In genomic region chr7:122346251-122347242, GRCm38 (mm10) we compare ENCODE assay signal across 15 mouse cellular contexts. TPM values are rescaled to one million over a fixed set of nuclear protein-coding genes. Genes with fewer than 3 reads are reported as not detected.
DNase-seq lines count a peak whose midpoint lies in the region; ATAC-seq lines count a peak whose summit lies in the region.
"Had no signal": no experiment of that assay in that cellular context is flagged by ENCODE, and none has a peak within 500 bp of the region (broad histone marks: within the 10 kb centered on the region; RNA-seq: fewer than 3 reads in every experiment).

No protein-coding gene starts in this region.

- no peaks in the 10 kb centered on the region for H3K27me3 ChIP-seq in heart, embryonic 11.5 days (ENCODE audit: control insufficient read depth, insufficient read depth, low read length)
- H3K27me3 ChIP-seq in hindbrain, embryonic 13.5 days = 0 out of 2 replicates have a peak, but pooled peaks cover 4% of the 10 kb centered on the region
- H3K27me3 ChIP-seq: hindbrain, embryonic 15.5 days; lung, embryonic 15.5 days had no signal

- H3K27ac ChIP-seq in heart, embryonic 11.5 days (ENCODE audit: low read depth, low read length) = peak overlapping the region; percentile 12; the same call in 1 of the 2 replicates
- peak overlapping the region; percentile 67 for H3K27ac ChIP-seq in hindbrain, embryonic 13.5 days
- H3K27ac ChIP-seq: hindbrain, embryonic 15.5 days; limb, embryonic 13.5 days; lung, embryonic 15.5 days had no signal

- no peak for ATAC-seq in heart, embryonic 11.5 days (replicated peaks; ENCODE audit: insufficient number of reproducible peaks, low FRiP score, low TSS enrichment)
- ATAC-seq in hindbrain, embryonic 13.5 days (ENCODE audit: low FRiP score) = no peak

- 56% methylated on average over 14 of the region's 14 CpGs for WGBS in heart, embryonic 11.5 days (ENCODE audit: insufficient replicate concordance)
- 70% methylated on average over 14 of the region's 14 CpGs for WGBS in hindbrain, embryonic 13.5 days

- no peaks in the 10 kb centered on the region for H3K9me3 ChIP-seq in heart, embryonic 11.5 days (replicated peaks; ENCODE audit: control insufficient read depth, low read length)
- no peaks in the 10 kb centered on the region for H3K9me3 ChIP-seq in hindbrain, embryonic 13.5 days
- H3K9me3 ChIP-seq: hindbrain, embryonic 15.5 days; limb, embryonic 13.5 days; lung, embryonic 15.5 days; megakaryocyte, embryonic 14.5 days had no signal

- no peak for DNase-seq in heart, postnatal 4 days
- DNase-seq in layer of hippocampus, adult 8-10 months (ENCODE audit: low spot score in 2 of 2) = peak; percentile 48 to 52
- no peak for DNase-seq in layer of hippocampus, postnatal 10 days (ENCODE audit: low spot score in 2 of 2)
- peak; percentile 47 for DNase-seq in brain, adult 2 months (ENCODE audit: low read depth, low spot score)
- no peak for DNase-seq in cerebellum, adult 11-12 months
- DNase-seq: adrenal gland, postnatal 10 days; kidney, adult 2 months; thymus, adult 2 months had no signal

- 0 out of 2 replicates have a peak, but pooled peaks cover 4% of the 10 kb centered on the region for H3K4me1 ChIP-seq in heart, embryonic 11.5 days (ENCODE audit: control insufficient read depth, insufficient read depth, low read length)
- peaks cover 26% of the 10 kb centered on the region for H3K4me1 ChIP-seq in hindbrain, embryonic 13.5 days (replicated peaks)
- H3K4me1 ChIP-seq: lung, embryonic 15.5 days had no signal

- no peak overlapping the region for H3K9ac ChIP-seq in heart, embryonic 11.5 days (ENCODE audit: low read depth, low read length)
- 0 out of 2 replicates have a peak overlapping the region, but pooled peaks have one; percentile 8 for H3K9ac ChIP-seq in hindbrain, embryonic 13.5 days
- H3K9ac ChIP-seq: hindbrain, embryonic 15.5 days; limb, embryonic 13.5 days; lung, embryonic 15.5 days had no signal

- no peaks in the 10 kb centered on the region for H3K36me3 ChIP-seq in heart, embryonic 11.5 days (ENCODE audit: control insufficient read depth, insufficient read depth, low read length)
- H3K36me3 ChIP-seq in hindbrain, embryonic 13.5 days = no peaks in the 10 kb centered on the region
- H3K36me3 ChIP-seq: hindbrain, embryonic 15.5 days; limb, embryonic 13.5 days; lung, embryonic 15.5 days had no signal

- no peak overlapping the region for H3K4me3 ChIP-seq in heart, embryonic 11.5 days (ENCODE audit: low read depth, low read length)
- no peak overlapping the region for H3K4me3 ChIP-seq in hindbrain, embryonic 13.5 days
- H3K4me3 ChIP-seq: hindbrain, embryonic 15.5 days; limb, embryonic 13.5 days; lung, embryonic 15.5 days; megakaryocyte, embryonic 14.5 days had no signal

- H3K4me2 ChIP-seq in heart, embryonic 11.5 days = no peak overlapping the region
- H3K4me2 ChIP-seq in hindbrain, embryonic 13.5 days = no peak overlapping the region
- H3K4me2 ChIP-seq: hindbrain, embryonic 15.5 days; limb, embryonic 13.5 days; lung, embryonic 15.5 days had no signal

RNA-seq across cellular contexts. Expression of gene Prkcb, which starts 58.0 kb away (rescaled TPM):
- 11.7 and 13.3 TPM in 2 replicates for polyA plus RNA-seq in heart, embryonic 11.5 days (2014; fragmentation: Nextera tagmentation; extraction: Ambion mirVana)
- total RNA-seq in heart, postnatal 4 days (2021) = 1 to 10 TPM; 2.1 to 3.0 TPM
- 100 to 1,000 TPM; 650 to 790 (median 729) TPM for total RNA-seq in layer of hippocampus, adult 8-10 months (2022)
- total RNA-seq in layer of hippocampus, postnatal 10 days (2021) = 100 to 1,000 TPM; 621 to 648 TPM
- polyA plus RNA-seq in hindbrain, embryonic 13.5 days (2015; fragmentation: Nextera tagmentation; extraction: Ambion mirVana) = 58.1 and 62.7 TPM in 2 replicates
- total RNA-seq: MEL had no signal

Comparison
In these comparisons a context has a peak if more than half of its experiments do, and no peak if none do; other contexts are left out.
1. DNase-seq: peak in layer of hippocampus, adult 8-10 months (2 of 2) and brain, adult 2 months (single experiment); none in heart, postnatal 4 days (single experiment), layer of hippocampus, postnatal 10 days (0 of 2) and cerebellum, adult 11-12 months (single experiment).
2. RNA of gene Prkcb, which starts 58.0 kb away (total RNA-seq): 650 to 790 TPM in layer of hippocampus, adult 8-10 months and 621 to 648 TPM in layer of hippocampus, postnatal 10 days; 2.1 to 3.0 TPM in heart, postnatal 4 days; every median in the first group is over 100 times any median in the second.